Comparison of ENCODE assay signal across 13 mouse cellular contexts in the genomic region with DNA sequence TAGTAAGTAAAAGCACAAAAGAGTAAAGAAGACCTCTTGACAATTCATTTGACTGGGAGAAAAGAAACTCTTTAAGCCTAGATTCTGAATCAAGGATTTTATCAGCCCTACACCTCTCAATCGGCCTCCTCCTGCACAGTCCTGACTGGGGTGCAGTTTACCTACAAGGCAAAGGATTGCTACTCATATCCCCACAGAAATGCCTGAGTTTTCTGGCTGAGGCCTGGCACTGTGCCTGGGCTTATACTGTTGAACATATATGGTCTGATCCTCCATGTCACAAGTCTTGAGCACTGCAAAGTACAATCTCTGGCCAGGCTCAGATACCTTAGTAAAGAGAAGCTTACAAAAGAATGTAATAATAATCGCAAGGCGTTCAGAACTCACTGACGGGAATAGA.
"Had no signal": no experiment of that assay in that cellular context is flagged by ENCODE, and none has a peak within 500 bp of the region (broad histone marks: within the 10 kb centered on the region; RNA-seq: fewer than 3 reads in every experiment).

No protein-coding gene starts in this region.

- H3K4me3 ChIP-seq: limb, embryonic 13.5 days; midbrain, embryonic 12.5 days; neural tube, embryonic 13.5 days; stomach, embryonic 15.5 days had no signal

- H3K4me1 ChIP-seq: midbrain, embryonic 12.5 days; stomach, embryonic 15.5 days had no signal

- H3K36me3 ChIP-seq: neural tube, embryonic 13.5 days; stomach, embryonic 15.5 days had no signal

- DNase-seq: kidney, postnatal 10 days; left cerebral cortex, postnatal 4 days; lung, adult 18-20 months; retina, postnatal 1 day; right cerebral cortex, postnatal 4 days; spleen, adult 18-20 months; thymus, postnatal 4 days had no signal

- H3K27me3 ChIP-seq: limb, embryonic 13.5 days; midbrain, embryonic 12.5 days; neural tube, embryonic 13.5 days; stomach, embryonic 15.5 days had no signal

- H3K4me2 ChIP-seq: limb, embryonic 13.5 days; midbrain, embryonic 12.5 days; neural tube, embryonic 13.5 days; stomach, embryonic 15.5 days had no signal

- H3K9me3 ChIP-seq: limb, embryonic 13.5 days; midbrain, embryonic 12.5 days; neural tube, embryonic 13.5 days; stomach, embryonic 15.5 days had no signal

- ATAC-seq: midbrain, embryonic 16.5 days had no signal

- H3K27ac ChIP-seq: limb, embryonic 13.5 days; liver, embryonic 14.5 days; midbrain, embryonic 12.5 days; neural tube, embryonic 13.5 days had no signal

- H3K9ac ChIP-seq: limb, embryonic 13.5 days; liver, embryonic 14.5 days; midbrain, embryonic 12.5 days; neural tube, embryonic 13.5 days; stomach, embryonic 15.5 days had no signal
